Comparison of ENCODE assay signal across 9 mouse cellular contexts in genomic region chr6:38389671-38390070, GRCm38 (mm10). TPM values are rescaled to one million over a fixed set of nuclear protein-coding genes. Genes with fewer than 3 reads are reported as not detected.
DNase-seq lines count a peak whose midpoint lies in the region; ATAC-seq lines count a peak whose summit lies in the region.
"Had no signal": no experiment of that assay in that cellular context is flagged by ENCODE, and none has a peak within 500 bp of the region (broad histone marks: within the 10 kb centered on the region; RNA-seq: fewer than 3 reads in every experiment).

No protein-coding gene starts in this region.

- 81% methylated on average over 3 of the region's 3 CpGs for WGBS in midbrain, embryonic 14.5 days
- 82% methylated on average over 3 of the region's 3 CpGs for WGBS in midbrain, embryonic 13.5 days
- whole genome bisulfite sequencing in embryonic facial prominence, embryonic 14.5 days, result 81% methylated on average over 3 of the region's 3 CpGs

- H3K9me3 ChIP-seq in midbrain, embryonic 14.5 days (ENCODE audit: control insufficient read depth, low read length), result no peaks in the 10 kb centered on the region
- no peaks in the 10 kb centered on the region for H3K9me3 ChIP-seq in midbrain, embryonic 13.5 days
- no peaks in the 10 kb centered on the region for H3K9me3 ChIP-seq in embryonic facial prominence, embryonic 14.5 days (ENCODE audit: control insufficient read depth, low read length)
- H3K9me3 ChIP-seq: neural tube, embryonic 13.5 days had no signal

- no peak overlapping the region for H3K4me2 ChIP-seq in midbrain, embryonic 14.5 days (ENCODE audit: low read length)
- no peak overlapping the region for H3K4me2 ChIP-seq in midbrain, embryonic 13.5 days (replicated peaks)
- no peak overlapping the region for H3K4me2 ChIP-seq in embryonic facial prominence, embryonic 14.5 days (ENCODE audit: low read depth, low read length)
- H3K4me2 ChIP-seq: neural tube, embryonic 13.5 days had no signal

- H3K36me3 ChIP-seq in midbrain, embryonic 14.5 days (ENCODE audit: control insufficient read depth, insufficient read depth, low read length), result peaks cover 34% of the 10 kb centered on the region
- H3K36me3 ChIP-seq in midbrain, embryonic 13.5 days, result peaks cover 52% of the 10 kb centered on the region
- H3K36me3 ChIP-seq in embryonic facial prominence, embryonic 14.5 days (ENCODE audit: control insufficient read depth, insufficient read depth, low read length), result peaks cover 42% of the 10 kb centered on the region
- H3K36me3 ChIP-seq in splenic B cell, adult 2 months (ENCODE audit: control insufficient read depth, insufficient read depth, low read length, poor library complexity, severe bottlenecking), result no peaks in the 10 kb centered on the region

- H3K27ac ChIP-seq in midbrain, embryonic 14.5 days (replicated peaks; ENCODE audit: low read depth, low read length), result no peak overlapping the region
- H3K27ac ChIP-seq in midbrain, embryonic 13.5 days, result no peak overlapping the region
- H3K27ac ChIP-seq in embryonic facial prominence, embryonic 14.5 days (replicated peaks; ENCODE audit: low read depth, low read length), result no peak overlapping the region
- H3K27ac ChIP-seq: neural tube, embryonic 13.5 days had no signal

- no peaks in the 10 kb centered on the region for H3K27me3 ChIP-seq in midbrain, embryonic 14.5 days (ENCODE audit: control insufficient read depth, insufficient read depth, low read length)
- no peaks in the 10 kb centered on the region for H3K27me3 ChIP-seq in midbrain, embryonic 13.5 days
- no peaks in the 10 kb centered on the region for H3K27me3 ChIP-seq in embryonic facial prominence, embryonic 14.5 days (replicated peaks; ENCODE audit: control insufficient read depth, insufficient read depth, low read length)
- no peaks in the 10 kb centered on the region for H3K27me3 ChIP-seq in splenic B cell, adult 2 months (ENCODE audit: control insufficient read depth, insufficient read depth, low read length, poor library complexity, severe bottlenecking)
- H3K27me3 ChIP-seq: neural tube, embryonic 13.5 days had no signal

- H3K4me1 ChIP-seq in midbrain, embryonic 14.5 days (ENCODE audit: control insufficient read depth, insufficient read depth, low read length), result no peaks in the 10 kb centered on the region
- H3K4me1 ChIP-seq in midbrain, embryonic 13.5 days (replicated peaks), result no peaks in the 10 kb centered on the region
- no peaks in the 10 kb centered on the region for H3K4me1 ChIP-seq in embryonic facial prominence, embryonic 14.5 days (ENCODE audit: control insufficient read depth, insufficient read depth, low read length)
- H3K4me1 ChIP-seq: neural tube, embryonic 13.5 days had no signal

- ATAC-seq in midbrain, embryonic 14.5 days (ENCODE audit: low FRiP score, low TSS enrichment), result no peak
- no peak for ATAC-seq in midbrain, embryonic 13.5 days
- ATAC-seq in embryonic facial prominence, embryonic 14.5 days (ENCODE audit: low read depth), result no peak

- H3K9ac ChIP-seq in midbrain, embryonic 14.5 days (replicated peaks; ENCODE audit: low read length), result no peak overlapping the region
- no peak overlapping the region for H3K9ac ChIP-seq in midbrain, embryonic 13.5 days (replicated peaks)
- no peak overlapping the region for H3K9ac ChIP-seq in embryonic facial prominence, embryonic 14.5 days (ENCODE audit: low read depth, low read length)
- H3K9ac ChIP-seq: neural tube, embryonic 13.5 days had no signal

- peak; percentile 38 for DNase-seq in cerebellum, adult 9-10 months
- no peak for DNase-seq in cerebellum, postnatal 4 days (ENCODE audit: low spot score in 2 of 2)
- DNase-seq in midbrain, embryonic 14.5 days, result peak; percentile 50
- DNase-seq in embryonic facial prominence, embryonic 14.5 days (ENCODE audit: low spot score), result peak; percentile 29
- DNase-seq in left cerebral cortex, adult 18-20 months (ENCODE audit: low spot score in 2 of 2), result peak; percentile 11 to 16
- peak; percentile 79 for DNase-seq in splenic B cell, adult 2 months (ENCODE audit: low read depth, low spot score)
- no peak for DNase-seq in ovary, postnatal 14 days (ENCODE audit: low spot score)

- no peak overlapping the region for H3K4me3 ChIP-seq in midbrain, embryonic 14.5 days (replicated peaks; ENCODE audit: low read depth, low read length)
- H3K4me3 ChIP-seq in midbrain, embryonic 13.5 days (replicated peaks), result no peak overlapping the region
- no peak overlapping the region for H3K4me3 ChIP-seq in embryonic facial prominence, embryonic 14.5 days (ENCODE audit: low read depth, low read length)
- H3K4me3 ChIP-seq: neural tube, embryonic 13.5 days had no signal

RNA-seq across cellular contexts. Expression of gene Ttc26, which starts 8.4 kb away (rescaled TPM):
- 4.7 and 6.0 TPM in 2 replicates for polyA plus RNA-seq in midbrain, embryonic 14.5 days (2014; fragmentation: Nextera tagmentation; extraction: Ambion mirVana)
- polyA plus RNA-seq in midbrain, embryonic 13.5 days (2015; fragmentation: Nextera tagmentation; extraction: Ambion mirVana), result 9.9 and 10.1 TPM in 2 replicates
- polyA plus RNA-seq in embryonic facial prominence, embryonic 14.5 days (2014; fragmentation: Nextera tagmentation; extraction: Ambion mirVana), result 5.0 and 5.3 TPM in 2 replicates
- 10 to 100 TPM; 10.6 to 11.9 TPM for total RNA-seq in left cerebral cortex, adult 18-20 months (2021)

RNA-seq across cellular contexts. Expression of gene Zc3hav1, which starts 35.3 kb away (rescaled TPM):
- polyA plus RNA-seq in midbrain, embryonic 14.5 days (2014; fragmentation: Nextera tagmentation; extraction: Ambion mirVana), result 0.74 and 1.8 TPM in 2 replicates
- polyA plus RNA-seq in midbrain, embryonic 13.5 days (2015; fragmentation: Nextera tagmentation; extraction: Ambion mirVana), result 0.92 and 1.3 TPM in 2 replicates
- 3.9 and 4.7 TPM in 2 replicates for polyA plus RNA-seq in embryonic facial prominence, embryonic 14.5 days (2014; fragmentation: Nextera tagmentation; extraction: Ambion mirVana)
- total RNA-seq in left cerebral cortex, adult 18-20 months (2021), result 1 to 10 TPM; 4.6 to 4.9 TPM

RNA-seq across cellular contexts. Expression of gene Ubn2, which starts 44.1 kb away (rescaled TPM):
- polyA plus RNA-seq in midbrain, embryonic 14.5 days (2014; fragmentation: Nextera tagmentation; extraction: Ambion mirVana), result 26.7 and 27.3 TPM in 2 replicates
- polyA plus RNA-seq in midbrain, embryonic 13.5 days (2015; fragmentation: Nextera tagmentation; extraction: Ambion mirVana), result 27.0 and 29.6 TPM in 2 replicates
- polyA plus RNA-seq in embryonic facial prominence, embryonic 14.5 days (2014; fragmentation: Nextera tagmentation; extraction: Ambion mirVana), result 10.0 and 13.8 TPM in 2 replicates
- 10 to 100 TPM; 55.2 to 55.9 TPM for total RNA-seq in left cerebral cortex, adult 18-20 months (2021)

Comparison
In these comparisons a context has a peak if more than half of its experiments do, and no peak if none do; other contexts are left out.
1. DNase-seq: peak in cerebellum, adult 9-10 months (single experiment), midbrain, embryonic 14.5 days (single experiment), embryonic facial prominence, embryonic 14.5 days (single experiment), left cerebral cortex, adult 18-20 months (2 of 2) and splenic B cell, adult 2 months (single experiment); none in cerebellum, postnatal 4 days (0 of 2) and ovary, postnatal 14 days (single experiment).